Mouse (Mus musculus) kidney, postnatal 25 days (tissue): Measurements from ENCODE around the gene Gm17545.
"Not testable (repeated sequence)": the region's sequence is repeated elsewhere in the genome, so short reads cannot be mapped to it uniquely, and the experiment has no call there.

Experiments used
- DNase-seq, 2 experiments: peaks; one replicate each; pipeline ENCODE4 v3.0.0; 2021; ENCODE audit warnings: mixed read lengths in 2 of 2

The Gm17545 gene

GRCm38 (mm10) chr9:22453990-22454389 is at the start of gene Gm17545:
TSS of gene Gm17545 (plus strand) at chr9:22454290.
- DNase-seq = not testable (repeated sequence)

GRCm38 (mm10) chr9:22405414-22405813 is 48.7 kb upstream of the Gm17545 start:
- DNase-seq = no peak

GRCm38 (mm10) chr9:22407633-22408032 is 46.5 kb upstream of the Gm17545 start:
- not testable (repeated sequence) for DNase-seq

- DNase-seq = peak; percentile 23 to 42
Observed at GRCm38 (mm10) chr9:22408344-22408743, 45.7 kb upstream of the Gm17545 start.

GRCm38 (mm10) chr9:22409501-22409900 is 44.6 kb upstream of the Gm17545 start:
- DNase-seq = no peak

- peak; percentile 98 for DNase-seq
Observed at GRCm38 (mm10) chr9:22411002-22411857, 42.9 kb upstream of the Gm17545 start, which contains the start of gene 9530077C05Rik. TSS of gene 9530077C05Rik (plus strand) at chr9:22411513.

GRCm38 (mm10) chr9:22416187-22416586 is 37.9 kb upstream of the Gm17545 start:
- DNase-seq = no peak

- no peak for DNase-seq
Observed at GRCm38 (mm10) chr9:22417547-22417946, 36.5 kb upstream of the Gm17545 start.

GRCm38 (mm10) chr9:22419877-22420276 is 34.2 kb upstream of the Gm17545 start:
- no peak for DNase-seq

GRCm38 (mm10) chr9:22420491-22420890 is 33.6 kb upstream of the Gm17545 start:
- no peak for DNase-seq

GRCm38 (mm10) chr9:22422559-22422958 is 31.5 kb upstream of the Gm17545 start:
- no peak for DNase-seq

- no peak for DNase-seq
Observed at GRCm38 (mm10) chr9:22423507-22423906, 30.6 kb upstream of the Gm17545 start.

- no peak for DNase-seq
Observed at GRCm38 (mm10) chr9:22424196-22424595, 29.9 kb upstream of the Gm17545 start.

GRCm38 (mm10) chr9:22424719-22425118 is 29.4 kb upstream of the Gm17545 start:
- no peak for DNase-seq

GRCm38 (mm10) chr9:22428028-22428665 is 25.9 kb upstream of the Gm17545 start:
- DNase-seq = no peak

GRCm38 (mm10) chr9:22428666-22429410 is 25.3 kb upstream of the Gm17545 start:
- DNase-seq = no peak

- peak; percentile 35 to 52 for DNase-seq
Observed at GRCm38 (mm10) chr9:22429533-22430241, 24.4 kb upstream of the Gm17545 start.

- peak in 1 of 2 experiments; percentile 8 for DNase-seq
Observed at GRCm38 (mm10) chr9:22430315-22430840, 23.7 kb upstream of the Gm17545 start.

- DNase-seq = no peak
Observed at GRCm38 (mm10) chr9:22433221-22433620, 20.9 kb upstream of the Gm17545 start.

GRCm38 (mm10) chr9:22434101-22434500 is 20.0 kb upstream of the Gm17545 start:
- no peak for DNase-seq

GRCm38 (mm10) chr9:22438826-22439225 is 15.3 kb upstream of the Gm17545 start:
- no peak for DNase-seq

- no peak for DNase-seq
Observed at GRCm38 (mm10) chr9:22443157-22443556, 10.9 kb upstream of the Gm17545 start.
